In genomic region chr7:143005344-143006096, GRCm38 (mm10) we compare ENCODE assay signal across 9 mouse cellular contexts. TPM values are rescaled to one million over a fixed set of nuclear protein-coding genes. Genes with fewer than 3 reads are reported as not detected.
DNase-seq lines count a peak whose midpoint lies in the region; ATAC-seq and TF ChIP-seq lines count a peak whose summit lies in the region.
"Had no signal": no experiment of that assay in that cellular context is flagged by ENCODE, and none has a peak within 500 bp of the region (broad histone marks: within the 10 kb centered on the region; RNA-seq: fewer than 3 reads in every experiment).

No protein-coding gene starts in this region.

- H3K27ac ChIP-seq in lung, embryonic 16.5 days (ENCODE audit: low read length): peak overlapping the region; percentile 73
- peak overlapping the region; percentile 97 for H3K27ac ChIP-seq in liver, postnatal 0 days (ENCODE audit: low read depth)

- H3K27me3 ChIP-seq in lung, embryonic 16.5 days (ENCODE audit: control insufficient read depth, insufficient read depth, low read depth, low read length): no peaks in the 10 kb centered on the region
- no peaks in the 10 kb centered on the region for H3K27me3 ChIP-seq in liver, postnatal 0 days (ENCODE audit: insufficient read depth, low read length)

- TF ChIP-seq CTCF in liver, postnatal 0 days (IDR thresholded peaks at IDR 0.05; ENCODE audit: low read depth): no peak

- intact Hi-C loops in left cerebral cortex, postnatal 4 days (cut with DNase I): loop anchor here (5.0 to 10.0 kb wide), 2 partner anchors 82 to 129 kb away; no protein-coding TSS in a partner anchor

- H3K36me3 ChIP-seq in lung, embryonic 16.5 days (ENCODE audit: control insufficient read depth, insufficient read depth, low read length): no peaks in the 10 kb centered on the region
- no peaks in the 10 kb centered on the region; the same call in 1 of the 2 replicates for H3K36me3 ChIP-seq in liver, postnatal 0 days (replicated peaks; ENCODE audit: insufficient read depth, low read length)

- H3K9ac ChIP-seq in lung, embryonic 16.5 days (ENCODE audit: low read length): peak overlapping the region; percentile 25; the same call in 1 of the 2 replicates
- peak overlapping the region; percentile 81 for H3K9ac ChIP-seq in liver, postnatal 0 days (replicated peaks)

- no peak for DNase-seq in lung, postnatal 25 days (ENCODE audit: low spot score)
- peak; percentile 79 for DNase-seq in c-Kit-positive CD71-positive TER-119-positive erythroid progenitor cells, embryonic 14.5 days (ENCODE audit: low spot score)
- DNase-seq in liver, postnatal 0 days: no peak
- DNase-seq in thymus, postnatal 25 days: peak; percentile 68
- DNase-seq in adrenal gland, adult 8-10 months: no peak
- no peak for DNase-seq in testis, postnatal 14 days (ENCODE audit: low spot score)
- DNase-seq in left cerebral cortex, postnatal 4 days: no peak

- no peak for ATAC-seq in lung, embryonic 16.5 days (ENCODE audit: low read depth)
- ATAC-seq in liver, postnatal 0 days: peak; percentile 52

- no peak overlapping the region; the same call in 1 of the 2 replicates for H3K4me2 ChIP-seq in lung, embryonic 16.5 days (ENCODE audit: low read depth, low read length)
- H3K4me2 ChIP-seq in liver, postnatal 0 days (ENCODE audit: low read depth, low read length): peak overlapping the region; percentile 87

- no peaks in the 10 kb centered on the region for H3K9me3 ChIP-seq in lung, embryonic 16.5 days (ENCODE audit: control insufficient read depth, low read length)
- H3K9me3 ChIP-seq in liver, postnatal 0 days (ENCODE audit: low read length): no peaks in the 10 kb centered on the region

- peaks cover 41% of the 10 kb centered on the region for H3K4me1 ChIP-seq in lung, embryonic 16.5 days (replicated peaks; ENCODE audit: control insufficient read depth, insufficient read depth, low read length)
- peaks cover 48% of the 10 kb centered on the region for H3K4me1 ChIP-seq in liver, postnatal 0 days (ENCODE audit: insufficient read depth)

- TF ChIP-seq EP300 in liver, postnatal 0 days (IDR thresholded peaks at IDR 0.05; ENCODE audit: low read depth): 0 out of 2 replicates have a peak, but pooled peaks have one; percentile 19

- no peak overlapping the region for H3K4me3 ChIP-seq in lung, embryonic 16.5 days (ENCODE audit: low read length)
- H3K4me3 ChIP-seq in liver, postnatal 0 days (ENCODE audit: low read depth, low read length): peak overlapping the region; percentile 58

- WGBS in lung, embryonic 16.5 days: 84% methylated on average over 6 of the region's 6 CpGs
- 29% methylated on average over 6 of the region's 6 CpGs for WGBS in liver, postnatal 0 days (ENCODE audit: insufficient replicate concordance)

RNA-seq across cellular contexts. Expression of gene Tspan32, which starts 0.7 kb away (rescaled TPM):
- polyA plus RNA-seq in lung, embryonic 16.5 days (2015; fragmentation: Nextera tagmentation; extraction: Ambion mirVana): 2.6 and 3.3 TPM in 2 replicates
- polyA plus RNA-seq in liver, postnatal 0 days (2015; fragmentation: Nextera tagmentation; extraction: Ambion mirVana): 31.0 and 37.5 TPM in 2 replicates
- 1 to 10 TPM; 1.1 to 2.3 (median 1.7) TPM for total RNA-seq in adrenal gland, adult 8-10 months (2022)
- not detected for total RNA-seq in left cerebral cortex, postnatal 4 days (2021)

RNA-seq across cellular contexts. Expression of gene Ascl2, which starts 36.5 kb away (rescaled TPM):
- 3.2 and 3.4 TPM in 2 replicates for polyA plus RNA-seq in lung, embryonic 16.5 days (2015; fragmentation: Nextera tagmentation; extraction: Ambion mirVana)
- polyA plus RNA-seq in liver, postnatal 0 days (2015; fragmentation: Nextera tagmentation; extraction: Ambion mirVana): 0.21 and 0.23 TPM in 2 replicates
- 1 to 10 TPM in 1 of 4 experiments, under 1 TPM in 1, not detected in 2; 0.75 to 2.0 TPM for total RNA-seq in adrenal gland, adult 8-10 months (2022)
- under 1 TPM; 0.50 to 0.62 TPM for total RNA-seq in left cerebral cortex, postnatal 4 days (2021)
- total RNA-seq: left cerebral cortex, postnatal 25 days had no signal

RNA-seq across cellular contexts. Expression of gene Cd81, which starts 47.0 kb away (rescaled TPM):
- polyA plus RNA-seq in lung, embryonic 16.5 days (2015; fragmentation: Nextera tagmentation; extraction: Ambion mirVana): 765 and 788 TPM in 2 replicates
- 213 and 231 TPM in 2 replicates for polyA plus RNA-seq in liver, postnatal 0 days (2015; fragmentation: Nextera tagmentation; extraction: Ambion mirVana)
- total RNA-seq in adrenal gland, adult 8-10 months (2022): 100 to 1,000 TPM; 689 to 780 (median 728) TPM
- total RNA-seq in left cerebral cortex, postnatal 4 days (2021): 100 to 1,000 TPM; 249 to 263 TPM

Comparison
In these comparisons a context has a peak if more than half of its experiments do, and no peak if none do; other contexts are left out.
1. DNase-seq: peak in c-Kit-positive CD71-positive TER-119-positive erythroid progenitor cells, embryonic 14.5 days (single experiment) and thymus, postnatal 25 days (single experiment); none in lung, postnatal 25 days (single experiment), liver, postnatal 0 days (single experiment), adrenal gland, adult 8-10 months (single experiment), testis, postnatal 14 days (single experiment) and left cerebral cortex, postnatal 4 days (single experiment).